Comparison of ENCODE assay signal across 39 mouse cellular contexts in genomic region chr15:80565106-80565665, GRCm38 (mm10). TPM values are rescaled to one million over a fixed set of nuclear protein-coding genes. Genes with fewer than 3 reads are reported as not detected.
DNase-seq lines count a peak whose midpoint lies in the region; ATAC-seq lines count a peak whose summit lies in the region.
"Had no signal": no experiment of that assay in that cellular context is flagged by ENCODE, and none has a peak within 500 bp of the region (broad histone marks: within the 10 kb centered on the region; RNA-seq: fewer than 3 reads in every experiment).

TSS of gene Enthd1 (minus strand) at chr15:80565156.

- 0 out of 2 replicates have a peak within 1 kb of the TSS, but pooled peaks have one; percentile 14 for H3K27ac ChIP-seq in forebrain, embryonic 14.5 days (ENCODE audit: low read depth, low read length)
- H3K27ac ChIP-seq in forebrain, embryonic 11.5 days (ENCODE audit: low read depth, low read length), result no peak within 1 kb of the TSS
- H3K27ac ChIP-seq: forebrain, embryonic 13.5 days; heart, embryonic 15.5 days; hindbrain, embryonic 12.5 days; hindbrain, postnatal 0 days; kidney, embryonic 15.5 days; liver, embryonic 14.5 days; midbrain, embryonic 12.5 days; stomach, embryonic 15.5 days had no signal

- no peaks in the 10 kb centered on the region for H3K36me3 ChIP-seq in forebrain, embryonic 14.5 days (ENCODE audit: control insufficient read depth, insufficient read depth, low read length)
- H3K36me3 ChIP-seq in forebrain, embryonic 11.5 days (ENCODE audit: control insufficient read depth, insufficient read depth, low read length), result no peaks in the 10 kb centered on the region
- H3K36me3 ChIP-seq: heart, embryonic 15.5 days; hindbrain, embryonic 12.5 days; kidney, embryonic 15.5 days; midbrain, embryonic 12.5 days; stomach, embryonic 15.5 days had no signal

- no peak within 1 kb of the TSS for H3K4me2 ChIP-seq in forebrain, embryonic 14.5 days (ENCODE audit: low read length)
- no peak within 1 kb of the TSS for H3K4me2 ChIP-seq in forebrain, embryonic 11.5 days (ENCODE audit: low read depth, low read length, severe bottlenecking)
- H3K4me2 ChIP-seq: forebrain, embryonic 13.5 days; heart, embryonic 15.5 days; hindbrain, embryonic 12.5 days; kidney, embryonic 15.5 days; midbrain, embryonic 12.5 days; stomach, embryonic 15.5 days had no signal

- no peaks in the 10 kb centered on the region for H3K4me1 ChIP-seq in forebrain, embryonic 14.5 days (ENCODE audit: control insufficient read depth, insufficient read depth, low read length)
- H3K4me1 ChIP-seq in forebrain, embryonic 11.5 days (replicated peaks; ENCODE audit: control insufficient read depth, insufficient read depth, low read length), result no peaks in the 10 kb centered on the region
- H3K4me1 ChIP-seq: hindbrain, embryonic 12.5 days; midbrain, embryonic 12.5 days; stomach, embryonic 15.5 days had no signal

- no peak for ATAC-seq in forebrain, embryonic 14.5 days
- no peak for ATAC-seq in forebrain, embryonic 11.5 days (replicated peaks; ENCODE audit: low FRiP score)
- ATAC-seq: activated CD4-positive, CD25-positive, alpha-beta regulatory T cell, adult 4 months; forebrain, embryonic 13.5 days; hindbrain, postnatal 0 days had no signal

- 81% methylated on average over 19 of the region's 19 CpGs for WGBS in forebrain, embryonic 14.5 days
- 82% methylated on average over 19 of the region's 19 CpGs for WGBS in forebrain, embryonic 11.5 days

- H3K27me3 ChIP-seq in forebrain, embryonic 14.5 days (replicated peaks; ENCODE audit: control insufficient read depth, insufficient read depth, low read length), result no peaks in the 10 kb centered on the region
- no peaks in the 10 kb centered on the region for H3K27me3 ChIP-seq in forebrain, embryonic 11.5 days (ENCODE audit: control insufficient read depth, insufficient read depth, low read length)
- H3K27me3 ChIP-seq: forebrain, embryonic 13.5 days; stomach, embryonic 15.5 days had no signal

- no peaks in the 10 kb centered on the region for H3K9me3 ChIP-seq in forebrain, embryonic 14.5 days (replicated peaks; ENCODE audit: control insufficient read depth, low read length)
- no peaks in the 10 kb centered on the region for H3K9me3 ChIP-seq in forebrain, embryonic 11.5 days (ENCODE audit: control insufficient read depth, low read length)
- H3K9me3 ChIP-seq: forebrain, embryonic 13.5 days; heart, embryonic 15.5 days; hindbrain, embryonic 12.5 days; kidney, embryonic 15.5 days; midbrain, embryonic 12.5 days; stomach, embryonic 15.5 days had no signal

- H3K4me3 ChIP-seq in forebrain, embryonic 14.5 days (ENCODE audit: low read depth, low read length), result no peak within 1 kb of the TSS
- no peak within 1 kb of the TSS for H3K4me3 ChIP-seq in forebrain, embryonic 11.5 days (ENCODE audit: low read depth, low read length)
- H3K4me3 ChIP-seq: erythroblast, embryonic 14.5 days; forebrain, embryonic 13.5 days; heart, embryonic 15.5 days; hindbrain, embryonic 12.5 days; kidney, embryonic 15.5 days; midbrain, embryonic 12.5 days; stomach, embryonic 15.5 days had no signal

- DNase-seq in forebrain, embryonic 14.5 days (ENCODE audit: low spot score), result no peak
- DNase-seq in forebrain, embryonic 11.5 days (ENCODE audit: low spot score), result no peak
- peak; percentile 30 for DNase-seq in retina, postnatal 1 day
- DNase-seq in retina, embryonic 14.5 days (ENCODE audit: low spot score), result no peak
- peak; percentile 22 for DNase-seq in induced T-regulatory cell, adult 2 months (ENCODE audit: low read depth)
- DNase-seq in adrenal gland, adult 18-20 months (ENCODE audit: low spot score in 2 of 2), result no peak
- DNase-seq in urinary bladder, postnatal 10 days (ENCODE audit: low spot score), result no peak
- DNase-seq: adrenal gland, adult 8-10 months; cerebellum, adult 2 months; cerebellum, postnatal 14 days; gastrocnemius, postnatal 36 days; kidney, adult 18-20 months; kidney, postnatal 25 days; liver; lung, adult 2 months; lung, postnatal 10 days; right cerebral cortex, postnatal 14 days; thymus, adult 2 months; thymus, postnatal 36 days had no signal

- H3K9ac ChIP-seq in forebrain, embryonic 14.5 days (ENCODE audit: low read length), result no peak within 1 kb of the TSS
- H3K9ac ChIP-seq in forebrain, embryonic 11.5 days (ENCODE audit: low read length), result no peak within 1 kb of the TSS
- H3K9ac ChIP-seq: forebrain, embryonic 13.5 days; heart, embryonic 15.5 days; hindbrain, embryonic 12.5 days; kidney, embryonic 15.5 days; liver, embryonic 14.5 days; midbrain, embryonic 12.5 days; stomach, embryonic 15.5 days had no signal

RNA-seq across cellular contexts. Expression of gene Enthd1, which starts in this region (rescaled TPM):
- not detected in 2 replicates for polyA plus RNA-seq in forebrain, embryonic 14.5 days (2014; fragmentation: Nextera tagmentation; extraction: Ambion mirVana)
- polyA plus RNA-seq in forebrain, embryonic 11.5 days (2014; fragmentation: Nextera tagmentation; extraction: Ambion mirVana), result not detected in 2 replicates
- total RNA-seq in adrenal gland, adult 18-20 months (2021), result not detected
- total RNA-seq: adrenal gland, adult 8-10 months; adrenal gland, postnatal 4 days; gastrocnemius, adult 18-20 months; gastrocnemius, postnatal 36 days; heart, adult 8-10 months; heart, postnatal 25 days; hindbrain, postnatal 0 days; layer of hippocampus, adult 18-20 months; layer of hippocampus, postnatal 10 days; left cerebral cortex, adult 18-20 months had no signal
- polyA plus RNA-seq: cerebellum, adult 2 months; cortical plate, adult 2 months; erythroblast, embryonic 14.5 days; forebrain, embryonic 13.5 days; heart, embryonic 15.5 days; hindbrain, embryonic 12.5 days; hindbrain, postnatal 0 days; kidney, embryonic 15.5 days; limb, embryonic 11.5 days; liver, embryonic 14.5 days; lung, adult 2 months; midbrain, embryonic 12.5 days; neural tube, embryonic 11.5 days; stomach, embryonic 15.5 days had no signal

Comparison
In these comparisons a context has a peak if more than half of its experiments do, and no peak if none do; other contexts are left out.
1. DNase-seq: peak in retina, postnatal 1 day (single experiment) and induced T-regulatory cell, adult 2 months (single experiment); none in forebrain, embryonic 14.5 days (single experiment), forebrain, embryonic 11.5 days (single experiment), retina, embryonic 14.5 days (single experiment), adrenal gland, adult 18-20 months (0 of 2) and urinary bladder, postnatal 10 days (single experiment).